Mouse (Mus musculus): Measurements from ENCODE around the gene Efhc1.

Gene Efhc1

DNA sequence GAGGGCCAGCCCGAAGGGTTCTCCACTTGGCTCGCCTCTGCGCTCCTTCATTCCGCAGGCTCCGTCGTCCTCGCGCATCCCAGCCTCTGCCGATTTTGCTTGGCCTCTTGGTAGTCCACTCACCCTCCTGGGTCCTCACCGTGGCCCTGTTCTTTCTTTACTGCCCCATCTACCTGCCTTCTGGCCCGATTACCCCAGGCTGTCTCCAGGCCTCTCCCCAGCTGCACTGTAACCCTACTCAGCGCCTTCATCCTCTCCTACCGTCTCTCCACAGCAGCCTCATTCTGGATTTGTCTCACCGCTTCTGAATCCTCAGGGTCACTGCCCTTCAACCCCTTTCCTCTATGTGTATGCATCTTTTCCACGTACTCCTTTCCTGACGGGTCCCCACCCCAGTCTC is 373 bp downstream of the Efhc1 start:
- DNase-seq (ENCODE audit: low spot score), result peak; percentile 13

DNA sequence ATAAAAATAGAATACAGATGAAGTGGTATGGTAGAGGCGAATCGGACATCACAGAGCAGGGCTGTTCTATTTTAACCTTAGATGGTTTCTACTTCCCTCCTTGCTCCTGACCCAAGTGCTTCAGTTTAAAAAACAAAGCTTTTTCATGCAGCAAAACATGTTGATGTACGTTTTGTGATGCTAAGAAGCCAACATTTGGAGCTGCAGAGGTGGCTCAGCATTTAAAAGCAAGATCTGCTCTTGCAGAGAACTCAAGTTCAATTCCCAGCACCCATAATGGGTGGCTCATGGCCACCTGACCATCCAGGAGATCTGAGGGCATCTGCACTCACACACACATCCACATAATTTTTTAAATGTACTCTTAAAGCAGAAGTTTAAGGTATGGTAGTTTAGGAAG is 3.5 kb downstream of the Efhc1 start:
- DNase-seq (ENCODE audit: low spot score), result no peak

DNA sequence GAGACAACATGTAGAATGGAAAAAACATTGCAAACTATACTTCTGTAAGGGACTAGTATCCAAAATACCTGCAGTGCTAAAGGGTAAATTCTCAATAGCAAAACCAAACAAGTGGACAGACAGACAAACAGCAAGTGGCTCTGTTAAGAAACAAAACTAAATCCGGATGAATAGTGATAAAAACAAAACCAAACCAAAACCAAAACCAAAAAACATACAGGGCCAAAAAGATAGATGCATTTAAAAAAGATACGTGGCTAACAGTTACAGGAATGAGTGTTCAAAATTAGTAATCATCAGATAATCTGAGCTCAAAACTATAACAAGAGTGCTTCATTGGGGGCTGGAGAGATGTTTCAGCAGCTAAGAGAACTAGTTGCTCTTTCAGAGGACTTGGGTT is 18.2 kb downstream of the Efhc1 start:
- no peak for DNase-seq (ENCODE audit: low spot score)

DNA sequence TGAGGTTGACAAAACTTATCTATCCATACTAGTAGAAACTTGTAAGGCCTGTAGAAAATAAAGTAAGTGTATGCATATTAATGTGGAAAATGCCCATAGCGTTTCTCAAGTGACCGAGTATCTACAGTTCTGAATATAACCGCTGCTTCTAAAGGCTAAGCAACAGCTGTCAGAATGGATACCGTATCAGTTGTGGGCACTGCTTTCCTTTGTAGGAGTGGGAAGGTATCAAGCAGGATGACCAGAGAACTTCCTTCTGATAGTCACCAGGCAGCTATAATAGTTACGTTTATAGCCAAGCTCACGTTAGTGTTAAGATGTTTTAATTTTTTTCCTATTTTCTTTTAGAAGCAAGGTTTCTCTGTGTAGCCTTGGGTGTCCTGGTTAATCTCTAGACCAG is 22.0 kb downstream of the Efhc1 start:
- DNase-seq (ENCODE audit: low spot score), result no peak

DNA sequence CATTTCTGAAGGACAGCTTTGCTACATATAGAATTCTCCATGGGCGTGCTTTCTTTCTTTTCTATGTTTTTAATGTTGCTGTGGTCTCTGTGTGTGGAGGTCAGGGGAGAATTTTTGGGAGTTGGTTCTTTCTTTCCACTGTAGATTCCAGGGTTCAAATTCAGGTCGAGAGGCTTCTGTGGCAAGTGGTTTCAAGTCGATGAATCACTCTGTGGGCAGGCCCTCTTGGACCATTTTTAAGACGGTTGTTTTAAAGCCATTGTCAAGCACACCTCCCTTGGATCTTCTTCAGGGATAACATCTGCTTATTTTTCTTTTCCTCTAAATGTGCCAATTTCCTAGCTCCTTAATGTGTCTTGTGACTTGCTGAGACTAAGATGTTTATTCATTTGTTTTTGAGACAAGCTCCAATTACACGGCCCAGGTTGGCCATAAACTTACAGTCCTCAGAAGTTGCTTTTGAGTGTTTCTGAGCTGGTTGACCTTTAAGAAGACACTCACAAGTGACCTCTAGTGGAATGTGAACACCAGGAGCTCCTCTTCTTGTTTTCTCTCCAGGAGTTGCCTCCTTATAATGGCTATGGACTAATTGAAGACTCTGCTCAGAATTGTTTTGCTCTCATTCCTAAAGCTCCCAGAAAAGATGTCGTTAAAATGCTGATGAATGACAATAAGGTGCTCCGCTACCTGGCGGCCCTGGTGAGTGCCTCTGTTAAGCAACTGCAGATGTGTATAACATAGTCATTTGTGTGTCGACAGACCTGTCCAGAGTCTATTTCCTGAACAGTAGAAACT is 23.1 kb downstream of the Efhc1 start:
- DNase-seq (ENCODE audit: low spot score), result no peak

- DNase-seq (ENCODE audit: low spot score), result no peak
Measured at GRCm38 (mm10) chr1:20980553-20980952, 29.1 kb downstream of the Efhc1 start.

- no peak for DNase-seq (ENCODE audit: low spot score)
Measured at GRCm38 (mm10) chr1:20981764-20982163, 30.3 kb downstream of the Efhc1 start.

- no peak for DNase-seq (ENCODE audit: low spot score)
Measured at GRCm38 (mm10) chr1:20984103-20984502, 32.7 kb downstream of the Efhc1 start.

GRCm38 (mm10) chr1:20984582-20984981 is 33.2 kb downstream of the Efhc1 start:
- DNase-seq (ENCODE audit: low spot score), result no peak

- no peak for DNase-seq (ENCODE audit: low spot score)
Measured at GRCm38 (mm10) chr1:20986378-20987056, 35.1 kb downstream of the Efhc1 start.

GRCm38 (mm10) chr1:20989461-20990083 is 38.1 kb downstream of the Efhc1 start:
- DNase-seq (ENCODE audit: low spot score), result no peak

DNA sequence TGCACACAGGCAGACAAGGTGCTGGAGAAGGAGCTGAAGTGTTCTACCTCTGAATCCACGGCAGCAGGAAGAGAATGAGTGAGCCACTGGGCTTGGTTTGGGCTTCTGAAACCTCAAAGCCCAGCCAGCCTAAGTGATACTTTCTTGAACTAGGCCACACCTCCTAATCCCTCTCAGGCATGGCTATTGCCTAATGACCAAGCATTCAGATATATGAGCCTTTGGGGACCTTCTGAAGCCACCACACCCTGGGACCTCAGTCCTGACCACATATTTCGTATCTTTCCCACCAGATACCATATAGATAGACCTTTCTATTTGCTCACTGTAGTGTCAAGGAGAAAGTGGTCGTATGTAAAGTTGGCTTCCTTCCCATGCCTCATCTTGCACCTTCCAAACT is 42.3 kb downstream of the Efhc1 start:
- no peak for DNase-seq (ENCODE audit: low spot score)

DNA sequence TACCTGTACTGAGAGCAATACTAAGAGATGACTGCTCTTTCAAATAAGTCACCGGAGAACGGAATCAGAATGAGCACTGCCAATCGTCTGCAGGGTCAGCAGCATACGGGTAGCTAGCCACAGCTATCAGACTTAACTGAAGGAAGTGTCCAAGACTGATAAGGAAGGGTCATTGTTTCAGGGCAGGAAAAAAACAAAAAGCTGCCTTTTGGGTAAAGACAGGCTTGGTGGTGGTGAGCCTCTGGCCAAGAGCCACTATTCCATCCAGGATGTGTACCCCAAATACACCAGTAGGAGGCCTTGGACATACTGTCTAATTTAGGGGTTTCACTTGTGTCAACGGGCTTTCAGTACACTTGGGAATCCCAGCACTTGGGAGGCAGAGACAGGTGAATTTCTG is 42.9 kb downstream of the Efhc1 start:
- no peak for DNase-seq (ENCODE audit: low spot score)

GRCm38 (mm10) chr1:20995331-20995986 is 44.0 kb downstream of the Efhc1 start:
- DNase-seq (ENCODE audit: low spot score), result no peak

GRCm38 (mm10) chr1:20996603-20997327 is 45.3 kb downstream of the Efhc1 start:
- peak; percentile 25 for DNase-seq (ENCODE audit: low spot score)

GRCm38 (mm10) chr1:20997328-20997689 is 45.9 kb downstream of the Efhc1 start:
- DNase-seq (ENCODE audit: low spot score), result peak; percentile 35

- peak; percentile 13 for DNase-seq (ENCODE audit: low spot score)
Measured at GRCm38 (mm10) chr1:20997881-20998389, 46.5 kb downstream of the Efhc1 start.

GRCm38 (mm10) chr1:21002246-21003142 is 51.1 kb downstream of the Efhc1 start:
- no peak for DNase-seq (ENCODE audit: low spot score)

- no peak for DNase-seq (ENCODE audit: low spot score)
Measured at GRCm38 (mm10) chr1:21004596-21004995, 53.2 kb downstream of the Efhc1 start.

DNA sequence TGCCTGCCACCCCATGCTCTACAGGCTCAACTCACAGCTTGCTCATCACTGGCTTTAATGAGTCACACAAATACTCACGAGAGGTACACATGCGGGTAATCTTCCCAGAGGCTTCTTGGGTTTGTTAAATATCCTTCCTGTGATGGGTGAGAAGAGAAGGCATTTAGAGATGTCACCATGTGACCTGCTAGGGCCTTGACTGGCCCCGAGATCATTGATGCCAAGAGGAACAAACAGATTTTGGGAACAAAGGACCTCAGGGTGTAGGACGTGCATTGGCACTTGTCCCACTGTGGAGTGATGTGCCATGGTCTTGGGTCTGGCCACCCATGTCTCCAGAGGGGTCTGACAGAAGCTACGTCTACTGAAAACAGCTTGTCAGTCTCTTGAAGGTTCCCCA is 55.3 kb downstream of the Efhc1 start:
- DNase-seq (ENCODE audit: low spot score), result no peak
